Mouse (Mus musculus) kidney, embryonic 14.5 days (tissue): ENCODE measurements around the gene Lmf1. TPM values are rescaled to one million over a fixed set of nuclear protein-coding genes. Genes with fewer than 3 reads are reported as not detected.

Experiments
- ATAC-seq: fragments of 200-750 bp; cut with Nextera tagmentation; 2 replicates; pipeline ENCODE4 v1.8.0; 2017; ENCODE audit warnings: moderate number of reproducible peaks, mild to moderate bottlenecking, moderate TSS enrichment, moderate library complexity; ENCODE audit not compliant: low FRiP score, low TSS enrichment
- H3K27ac ChIP-seq: fragments of 300-500 bp; sonication (generic); 2 replicates; pipeline ENCODE4 v1.5.1; 2014; ENCODE audit warnings: low read depth, mild to moderate bottlenecking, low read length, moderate library complexity, mixed read lengths
- H3K27me3 ChIP-seq: fragments of 300-500 bp; sonication (generic); 2 replicates; pipeline ENCODE4 v1.6.1; 2014; ENCODE audit warnings: mild to moderate bottlenecking, low read length; ENCODE audit not compliant: control insufficient read depth, insufficient read depth
- H3K36me3 ChIP-seq: fragments of 300-500 bp; sonication (generic); 2 replicates; pipeline ENCODE4 v1.6.1; 2014; ENCODE audit warnings: low read length, mixed read lengths; ENCODE audit not compliant: control insufficient read depth, insufficient read depth
- H3K4me1 ChIP-seq: fragments of 300-500 bp; sonication (generic); 2 replicates; pipeline ENCODE4 v1.6.1; 2014; ENCODE audit warnings: low read length, mixed read lengths; ENCODE audit not compliant: control insufficient read depth, insufficient read depth
- H3K4me2 ChIP-seq: fragments of 300-500 bp; sonication (generic); replicated peaks from 2 replicates; pipeline ENCODE4 v1.6.1; 2014; ENCODE audit warnings: low read depth, mild to moderate bottlenecking, low read length
- H3K4me3 ChIP-seq: fragments of 300-500 bp; sonication (generic); 2 replicates; pipeline ENCODE4 v1.5.1; 2014; ENCODE audit warnings: mild to moderate bottlenecking, low read length
- H3K9ac ChIP-seq: fragments of 300-500 bp; sonication (generic); 2 replicates; pipeline ENCODE4 v1.6.1; 2014; ENCODE audit warnings: low read depth, mild to moderate bottlenecking, low read length, moderate library complexity
- H3K9me3 ChIP-seq: fragments of 300-500 bp; sonication (generic); 2 replicates; pipeline ENCODE4 v1.6.1; 2016; ENCODE audit warnings: low read length; ENCODE audit not compliant: control insufficient read depth
- WGBS: fragments of 180-500 bp; shearing (Covaris S2); extraction: QIAGEN DNeasy Blood & Tissue Kit; methylation state at CpG from one replicate; pipeline ENCODE4 v1.1.7; 2014; 5-methylcytosine and 5-hydroxymethylcytosine counted together
- polyA plus RNA-seq: library from polyadenylated mRNA; unstranded; fragments of >200 nt; fragmentation: Nextera tagmentation; extraction: Ambion mirVana; gene quantifications from 2 replicates; pipeline ENCODE4 v1.2.1, GENCODE M21; 2014

Lmf1 gene
- polyA plus RNA-seq, 1 experiment from 2014 or later: 29.8 TPM

DNA sequence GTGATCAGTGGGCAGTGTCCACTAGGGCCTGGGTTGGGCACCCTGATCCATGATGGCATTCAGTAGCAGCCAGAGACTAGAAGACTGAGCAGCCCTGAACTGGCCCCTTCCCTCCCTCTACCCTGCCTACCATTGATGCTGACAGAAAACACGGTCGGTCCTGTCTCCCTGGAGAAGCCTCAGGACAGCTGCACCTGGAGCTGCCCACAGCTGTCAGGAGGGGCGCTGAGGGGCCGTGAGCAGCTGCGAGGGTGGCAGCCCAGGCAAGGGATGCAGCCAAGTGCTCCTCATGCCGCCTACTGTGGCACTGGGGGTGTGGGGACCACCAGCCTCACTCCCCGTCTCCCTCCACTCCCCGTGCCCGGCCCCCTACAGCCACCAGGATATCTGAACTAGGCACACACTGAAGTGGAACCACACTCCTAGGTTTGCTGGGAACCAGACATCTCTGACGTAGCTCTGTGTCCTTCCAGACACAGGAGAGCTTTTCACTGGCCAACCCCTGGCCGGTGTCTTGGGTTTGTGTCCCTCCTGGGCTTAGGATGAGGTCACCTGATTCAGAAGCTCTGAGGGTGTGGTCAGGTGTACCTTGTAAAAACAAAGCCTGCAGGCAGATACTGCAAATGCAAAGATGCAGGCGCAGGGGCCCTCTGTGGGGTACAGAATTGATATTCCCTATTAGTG is 77.4 kb downstream of the Lmf1 start:
- H3K36me3 ChIP-seq: peaks cover 5% of the 10 kb centered on the region; the same call in 1 of the 2 replicates
- 58% methylated on average over 12 of the region's 12 CpGs for WGBS
- H3K4me1 ChIP-seq: peaks cover 4% of the 10 kb centered on the region; the same call in 1 of the 2 replicates
- no peak overlapping the region for H3K4me3 ChIP-seq
- no peaks in the 10 kb centered on the region for H3K27me3 ChIP-seq
- no peak overlapping the region for H3K27ac ChIP-seq
- no peak overlapping the region for H3K4me2 ChIP-seq
- H3K9ac ChIP-seq: no peak overlapping the region
- peak; percentile 57; the same call in 1 of the 2 replicates for ATAC-seq
- no peaks in the 10 kb centered on the region for H3K9me3 ChIP-seq

DNA sequence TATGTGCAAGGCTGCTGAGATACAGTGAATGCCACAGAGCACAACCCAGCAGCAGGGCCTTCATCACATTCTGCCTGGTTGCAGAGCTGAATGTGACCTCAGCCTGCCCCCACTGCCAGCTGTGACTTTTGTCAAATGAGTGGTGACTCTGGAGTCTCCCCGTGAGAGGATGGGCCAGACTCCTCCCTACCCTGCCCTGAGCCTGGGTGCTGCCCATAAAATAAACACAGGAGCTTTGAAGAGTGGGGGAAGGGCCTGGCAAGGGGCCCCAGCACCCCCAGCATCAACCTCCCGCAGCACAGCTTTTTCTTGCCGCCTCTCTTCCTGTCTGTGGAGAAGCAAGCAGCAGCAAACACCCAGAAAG is 77.9 kb downstream of the Lmf1 start:
- Histone ChIP-seq H3K27me3 (no peaks in the 10 kb centered on the region), H3K9ac (no peak overlapping the region), H3K36me3 (peaks cover 5% of the 10 kb centered on the region; the same call in 1 of the 2 replicates), H3K27ac (no peak overlapping the region), H3K4me2 (no peak overlapping the region), H3K4me3 (no peak overlapping the region), H3K9me3 (no peaks in the 10 kb centered on the region), H3K4me1 (peaks cover 4% of the 10 kb centered on the region; the same call in 1 of the 2 replicates)
- WGBS: 4% methylated on average over 3 of the region's 3 CpGs
- 0 out of 2 replicates have a peak, but pooled peaks have one; percentile 12 for ATAC-seq

DNA sequence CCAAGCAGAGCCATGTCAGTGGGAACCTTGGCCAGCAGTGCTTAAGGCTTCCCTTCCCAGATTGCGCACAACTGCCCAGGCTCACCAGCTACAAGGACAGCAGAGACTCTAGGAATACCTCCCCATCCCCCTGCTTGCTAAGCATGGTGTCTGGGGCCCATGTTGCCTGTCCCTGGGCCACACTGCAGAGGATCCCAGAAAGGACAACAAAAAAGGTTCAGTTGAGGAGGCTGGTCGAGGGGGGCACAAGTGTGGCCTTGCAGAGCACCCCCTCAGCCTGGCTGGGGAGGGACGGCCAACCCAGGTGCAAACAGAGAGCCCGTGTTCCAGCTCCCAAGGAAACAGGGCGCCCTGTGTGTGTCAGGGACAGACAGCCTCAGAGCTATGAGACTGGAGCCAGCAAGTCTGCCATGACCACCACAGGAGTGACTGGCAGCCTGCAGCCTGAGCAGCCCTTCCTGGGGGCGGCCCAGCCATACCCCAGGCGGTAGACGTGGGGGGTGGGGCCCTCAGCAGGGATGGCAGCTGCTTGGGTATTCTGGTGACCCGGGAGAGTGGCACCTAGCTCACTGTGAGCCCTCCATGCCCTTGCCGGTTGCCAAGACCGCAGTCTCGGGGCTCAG is 84.4 kb downstream of the Lmf1 start:
- Histone ChIP-seq H3K9me3 (no peaks in the 10 kb centered on the region), H3K4me3 (no peak overlapping the region), H3K27ac (no peak overlapping the region), H3K4me1 (no peaks in the 10 kb centered on the region), H3K36me3 (no peaks in the 10 kb centered on the region), H3K27me3 (no peaks in the 10 kb centered on the region), H3K4me2 (no peak overlapping the region), H3K9ac (no peak overlapping the region)
- 65% methylated on average over 12 of the region's 12 CpGs for WGBS
- ATAC-seq: no peak

DNA sequence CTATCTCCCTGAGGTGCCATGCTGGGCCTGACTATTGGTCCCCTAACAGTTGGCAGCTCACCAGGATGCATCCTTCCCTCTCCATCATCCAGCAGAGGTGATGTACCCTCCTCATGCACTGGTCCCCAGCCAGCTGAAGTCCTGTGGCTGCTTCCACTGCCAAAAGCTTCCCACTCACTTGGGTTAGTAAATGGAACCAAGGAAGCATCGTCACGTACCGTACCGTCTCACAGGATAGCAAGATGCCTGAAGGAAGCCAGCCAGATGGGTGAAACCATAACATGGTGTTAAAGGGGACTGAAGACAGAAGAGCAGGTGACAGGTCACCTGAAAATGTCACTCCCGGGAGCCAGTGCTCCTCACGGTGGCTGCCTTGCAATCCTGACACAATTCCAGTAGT is 86.6 kb downstream of the Lmf1 start:
- ATAC-seq: no peak
- Histone ChIP-seq H3K9me3 (no peaks in the 10 kb centered on the region), H3K9ac (no peak overlapping the region), H3K4me3 (no peak overlapping the region), H3K36me3 (no peaks in the 10 kb centered on the region), H3K27me3 (no peaks in the 10 kb centered on the region), H3K4me1 (no peaks in the 10 kb centered on the region), H3K27ac (no peak overlapping the region), H3K4me2 (no peak overlapping the region)
- WGBS: 85% methylated on average over 6 of the region's 6 CpGs

DNA sequence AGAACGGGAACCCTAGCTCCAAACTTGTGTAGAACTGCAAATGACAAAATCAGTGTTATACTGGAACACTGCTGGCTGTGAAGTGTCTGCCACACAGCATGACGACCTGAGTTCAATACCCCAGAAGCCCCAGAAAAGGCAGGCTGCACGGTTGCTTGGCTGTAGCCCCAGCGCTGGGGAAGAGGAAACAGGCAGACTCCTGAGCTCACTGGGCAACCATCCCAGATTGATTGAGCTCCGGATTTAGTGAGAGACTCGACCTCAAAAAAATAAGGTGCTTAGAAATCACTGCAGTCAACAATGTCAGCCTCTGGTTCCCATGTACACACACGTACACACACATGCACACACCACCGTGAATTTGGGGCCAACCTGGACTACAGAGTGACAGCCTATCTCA is 87.0 kb downstream of the Lmf1 start:
- H3K4me2 ChIP-seq: no peak overlapping the region
- no peak overlapping the region for H3K9ac ChIP-seq
- no peaks in the 10 kb centered on the region for H3K9me3 ChIP-seq
- no peaks in the 10 kb centered on the region for H3K27me3 ChIP-seq
- H3K27ac ChIP-seq: no peak overlapping the region
- no peak overlapping the region for H3K4me3 ChIP-seq
- no peak for ATAC-seq
- H3K4me1 ChIP-seq: no peaks in the 10 kb centered on the region
- 70% methylated on average over 8 of the region's 8 CpGs for WGBS
- no peaks in the 10 kb centered on the region for H3K36me3 ChIP-seq

DNA sequence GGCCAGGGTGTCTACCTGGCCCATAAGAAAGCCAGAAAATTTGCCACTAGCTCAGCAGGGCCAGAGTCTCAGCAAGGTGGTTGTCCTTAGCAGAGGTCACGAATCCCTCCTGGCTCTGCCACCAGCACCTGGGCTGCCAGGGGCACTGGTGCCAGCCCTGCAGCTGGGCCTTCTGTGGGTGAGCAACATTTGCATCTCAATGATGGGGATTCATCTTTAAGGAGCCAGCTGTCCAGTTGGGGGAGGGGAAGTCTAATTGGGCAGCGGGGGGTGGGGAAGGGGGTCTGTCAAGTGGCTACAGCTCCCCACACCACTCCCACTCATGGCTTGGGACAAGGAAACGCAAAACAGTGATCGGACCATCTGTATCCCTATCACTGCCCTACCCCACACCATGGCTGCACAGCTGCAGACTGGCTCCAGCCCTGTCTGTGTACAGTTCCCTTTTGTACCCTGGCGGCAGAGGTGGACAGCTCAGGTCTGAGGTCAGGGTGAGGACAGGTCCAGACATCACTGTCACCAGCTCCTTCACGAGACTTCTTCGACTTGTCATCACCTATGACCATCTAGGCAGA is 89.7 kb downstream of the Lmf1 start:
- 84% methylated on average over 7 of the region's 7 CpGs for WGBS
- Histone ChIP-seq H3K4me3 (no peak overlapping the region), H3K9me3 (no peaks in the 10 kb centered on the region), H3K9ac (no peak overlapping the region), H3K36me3 (no peaks in the 10 kb centered on the region), H3K27ac (no peak overlapping the region), H3K27me3 (no peaks in the 10 kb centered on the region), H3K4me1 (no peaks in the 10 kb centered on the region), H3K4me2 (no peak overlapping the region)
- no peak for ATAC-seq

DNA sequence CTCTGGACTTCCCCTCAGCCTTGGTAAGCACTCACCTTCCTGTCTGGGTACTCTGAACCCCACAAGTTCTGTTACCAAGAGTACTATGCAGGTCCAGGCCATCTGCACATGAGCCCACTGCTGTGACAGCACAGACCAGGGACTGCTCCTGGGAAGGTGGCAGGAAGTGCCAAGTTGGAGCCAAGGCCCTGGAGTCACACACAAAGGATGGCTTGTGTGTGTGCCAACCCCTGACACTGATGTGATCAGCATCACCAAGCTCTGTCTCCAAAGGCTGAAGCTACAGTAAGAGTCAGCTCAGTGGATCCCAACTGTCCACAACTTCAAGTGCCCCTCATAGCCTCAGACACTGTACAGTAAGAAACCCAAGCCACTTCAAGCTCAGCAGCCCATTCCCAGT is 94.1 kb downstream of the Lmf1 start:
- peaks cover 5% of the 10 kb centered on the region; the same call in 1 of the 2 replicates for H3K9me3 ChIP-seq
- H3K9ac ChIP-seq: no peak overlapping the region
- H3K36me3 ChIP-seq: no peaks in the 10 kb centered on the region
- no peaks in the 10 kb centered on the region for H3K4me1 ChIP-seq
- H3K27me3 ChIP-seq: no peaks in the 10 kb centered on the region
- no peak overlapping the region for H3K4me3 ChIP-seq
- no peak overlapping the region for H3K27ac ChIP-seq
- ATAC-seq: no peak
- H3K4me2 ChIP-seq: no peak overlapping the region

DNA sequence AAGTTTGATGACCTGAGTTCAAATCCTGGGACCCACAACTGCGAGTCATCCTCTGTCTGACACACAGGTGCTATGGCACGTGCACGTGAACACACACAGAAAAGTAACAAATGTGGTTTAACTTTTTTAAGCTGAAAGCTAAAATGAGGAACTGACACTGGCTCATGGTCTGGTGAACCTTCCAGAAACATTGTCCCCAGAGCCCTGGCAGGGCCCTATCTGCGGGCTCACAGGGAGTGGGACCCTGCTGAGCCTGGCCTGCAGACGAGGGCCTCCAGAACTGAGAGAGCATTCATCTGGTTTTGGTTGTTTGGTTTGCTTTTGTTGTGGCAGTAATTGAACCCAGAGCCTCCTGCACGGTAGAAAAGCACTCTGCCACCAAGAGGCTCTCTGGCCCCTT is 99.1 kb downstream of the Lmf1 start:
- WGBS: 64% methylated on average over 6 of the region's 6 CpGs
- Histone ChIP-seq H3K4me2 (no peak overlapping the region), H3K4me1 (no peaks in the 10 kb centered on the region), H3K36me3 (no peaks in the 10 kb centered on the region), H3K9me3 (peaks cover 5% of the 10 kb centered on the region; the same call in 1 of the 2 replicates), H3K27me3 (no peaks in the 10 kb centered on the region), H3K9ac (no peak overlapping the region), H3K27ac (no peak overlapping the region), H3K4me3 (no peak overlapping the region)
- ATAC-seq: no peak

DNA sequence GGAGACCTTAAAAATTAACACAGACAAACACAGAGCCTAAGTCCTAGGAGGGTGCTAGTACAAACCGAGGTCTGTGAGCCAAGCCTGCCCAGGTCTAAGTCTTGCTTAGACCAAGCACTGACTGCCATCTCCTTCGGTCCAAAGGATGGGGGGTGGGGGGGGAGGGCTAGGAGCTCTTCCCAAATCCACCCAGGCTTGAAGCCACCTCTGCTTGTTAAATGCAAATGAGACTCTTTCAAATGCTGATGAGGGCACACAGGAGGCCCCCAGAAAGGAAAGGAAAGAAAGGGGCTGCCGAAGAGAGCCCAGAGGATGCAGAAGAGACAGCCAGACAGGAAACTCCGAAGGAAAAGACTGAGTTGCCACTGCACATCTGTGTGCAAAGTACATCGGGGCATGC is 100.9 kb downstream of the Lmf1 start:
- H3K9ac ChIP-seq: no peak overlapping the region
- H3K27me3 ChIP-seq: no peaks in the 10 kb centered on the region
- no peak overlapping the region for H3K4me3 ChIP-seq
- WGBS: 11% methylated on average over 5 of the region's 5 CpGs
- no peaks in the 10 kb centered on the region for H3K4me1 ChIP-seq
- peaks cover 5% of the 10 kb centered on the region; the same call in 1 of the 2 replicates for H3K9me3 ChIP-seq
- no peak for ATAC-seq
- H3K27ac ChIP-seq: no peak overlapping the region
- H3K36me3 ChIP-seq: no peaks in the 10 kb centered on the region
- H3K4me2 ChIP-seq: no peak overlapping the region
